Mouse (Mus musculus) spleen, adult 2 months (tissue): ENCODE measurements around the gene Prkd2. TPM values are rescaled to one million over a fixed set of nuclear protein-coding genes. Genes with fewer than 3 reads are reported as not detected.

ENCODE experiments used
- DNase-seq, 2 experiments: peaks; one replicate each; pipeline versions ENCODE4 v3.0.0 to v3.0.0-alpha.2; 2012 to 2021; ENCODE audit warnings: low spot score in 2 of 2, low read depth in 1 of 2
- H3K27ac ChIP-seq: fragments of 200-500 bp; 2 replicates; pipeline ENCODE4 v1.5.1; 2012; ENCODE audit warnings: low read length, inconsistent platforms; ENCODE audit not compliant: insufficient read depth
- H3K27me3 ChIP-seq: fragments of 200-500 bp; 2 replicates; pipeline ENCODE4 v1.6.1; 2012; ENCODE audit warnings: mild to moderate bottlenecking, moderate library complexity, low read length, inconsistent platforms; ENCODE audit not compliant: control insufficient read depth, insufficient read depth
- H3K36me3 ChIP-seq: fragments of 200-500 bp; 2 replicates; pipeline ENCODE4 v1.6.1; 2012; ENCODE audit warnings: mild to moderate bottlenecking, low read length, inconsistent platforms; ENCODE audit not compliant: control insufficient read depth, insufficient read depth
- H3K4me1 ChIP-seq: fragments of 200-500 bp; 2 replicates; pipeline ENCODE4 v1.6.1; 2011; ENCODE audit warnings: inconsistent platforms; ENCODE audit not compliant: control insufficient read depth, insufficient read depth, insufficient read length
- H3K4me3 ChIP-seq: fragments of 200-500 bp; 2 replicates; pipeline ENCODE4 v1.5.1; 2011; ENCODE audit warnings: mild to moderate bottlenecking, inconsistent platforms; ENCODE audit not compliant: insufficient read depth, insufficient read length; ENCODE audit errors: extremely low read depth
- CTCF ChIP-seq: fragments of 200-500 bp; IDR thresholded peaks from 2 replicates; pipeline ENCODE4 v1.5.1; 2011; ENCODE audit warnings: mild to moderate bottlenecking, inconsistent platforms; ENCODE audit not compliant: insufficient read depth, insufficient read length, insufficient replicate concordance; ENCODE audit errors: extremely low read depth
- POLR2A ChIP-seq: fragments of 200-500 bp; IDR thresholded peaks from 2 replicates; pipeline ENCODE4 v1.6.1; 2011; ENCODE audit warnings: low read depth, low read length, inconsistent platforms
- WGBS: fragments of 180-500 bp; shearing (Covaris S2); methylation state at CpG from one replicate; pipeline ENCODE4 v1.1.7; 2018; 5-methylcytosine and 5-hydroxymethylcytosine counted together
- polyA plus RNA-seq: library from polyadenylated mRNA; depleted of rRNA; stranded (reverse); fragments of >200 nt; gene quantifications from 2 replicates; pipeline ENCODE4 v1.2.3, GENCODE M21; 2012

Gene Prkd2
- polyA plus RNA-seq, 1 experiment = 205 TPM

DNA sequence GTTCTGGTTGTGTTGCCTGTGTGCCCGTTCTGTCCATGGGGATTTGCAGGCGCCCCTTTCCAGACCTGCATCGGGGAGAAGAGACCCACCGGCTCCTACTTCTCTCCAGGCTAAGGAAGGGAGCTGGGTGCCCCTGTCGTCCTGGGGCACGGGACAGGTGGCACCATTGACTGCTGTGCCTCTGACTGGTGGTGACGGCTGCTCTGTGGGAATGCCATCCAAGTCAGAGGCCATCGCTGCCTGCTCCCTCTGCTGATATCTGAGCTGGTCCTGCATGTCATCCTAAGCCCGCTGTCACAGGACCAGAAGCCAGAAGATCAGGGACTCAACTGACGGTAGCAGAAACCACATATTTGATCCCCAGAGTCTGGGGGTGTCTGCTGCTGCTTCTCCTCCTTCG is 66.2 kb downstream of the Prkd2 start:
- Histone ChIP-seq H3K4me3 (no peak overlapping the region), H3K4me1 (peaks cover 14% of the 10 kb centered on the region), H3K27ac (no peak overlapping the region), H3K27me3 (no peaks in the 10 kb centered on the region), H3K36me3 (no peaks in the 10 kb centered on the region)
- WGBS = 45% methylated on average over 11 of the region's 11 CpGs
- no peak for DNase-seq
- TF ChIP-seq CTCF = no peak
- TF ChIP-seq POLR2A = no peak

DNA sequence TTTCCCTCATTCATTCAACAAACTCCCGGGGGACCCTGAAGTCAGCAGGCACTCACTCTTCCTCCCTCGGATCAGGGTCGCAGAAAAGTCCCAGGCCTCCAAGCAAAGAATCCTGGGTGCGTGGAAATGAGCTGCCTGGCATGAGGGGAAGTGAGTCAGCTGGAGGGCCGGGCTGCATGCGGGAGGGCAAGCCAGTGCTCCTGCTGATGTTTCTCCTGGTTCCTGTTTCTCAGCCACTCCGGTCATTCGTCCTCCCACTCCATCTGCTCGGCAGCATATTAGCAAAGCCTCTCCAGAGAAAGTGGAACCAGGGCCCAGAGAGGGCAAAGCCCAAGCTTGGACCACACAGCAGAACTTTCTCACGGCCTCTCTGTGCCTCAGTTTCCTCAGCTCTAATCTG is 67.2 kb downstream of the Prkd2 start:
- Histone ChIP-seq H3K27me3 (no peaks in the 10 kb centered on the region), H3K36me3 (0 out of 2 replicates have a peak, but pooled peaks cover 3% of the 10 kb centered on the region), H3K4me1 (peaks cover 14% of the 10 kb centered on the region), H3K4me3 (no peak overlapping the region), H3K27ac (no peak overlapping the region)
- TF ChIP-seq CTCF = no peak
- TF ChIP-seq POLR2A = no peak
- no peak for DNase-seq
- 24% methylated on average over 10 of the region's 10 CpGs for WGBS

DNA sequence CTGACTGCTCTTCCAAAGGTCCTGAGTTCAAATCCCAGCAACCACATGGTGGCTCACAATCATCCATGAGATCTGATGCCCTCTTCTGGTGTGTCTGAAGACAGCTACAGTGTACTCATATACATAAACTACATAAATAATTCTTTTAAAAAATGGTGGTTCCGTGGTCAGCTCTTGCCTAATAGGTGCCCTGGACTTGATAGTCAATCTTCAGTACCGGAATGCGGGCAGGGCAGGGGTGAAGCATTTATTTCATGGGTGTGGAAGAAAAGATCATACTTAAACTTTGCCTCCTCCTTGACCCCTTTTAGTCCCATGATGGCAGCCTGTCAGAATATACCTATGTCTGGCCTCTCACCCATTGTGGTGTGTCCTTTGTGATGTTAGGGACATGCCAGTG is 69.2 kb downstream of the Prkd2 start:
- H3K27me3 ChIP-seq = no peaks in the 10 kb centered on the region
- no peak for DNase-seq
- no peak for TF ChIP-seq CTCF
- TF ChIP-seq POLR2A = no peak
- no peak overlapping the region for H3K4me3 ChIP-seq
- no peak overlapping the region for H3K27ac ChIP-seq
- peaks cover 4% of the 10 kb centered on the region for H3K4me1 ChIP-seq
- H3K36me3 ChIP-seq = peaks cover 17% of the 10 kb centered on the region
- 95% methylated on average over 3 of the region's 3 CpGs for WGBS

DNA sequence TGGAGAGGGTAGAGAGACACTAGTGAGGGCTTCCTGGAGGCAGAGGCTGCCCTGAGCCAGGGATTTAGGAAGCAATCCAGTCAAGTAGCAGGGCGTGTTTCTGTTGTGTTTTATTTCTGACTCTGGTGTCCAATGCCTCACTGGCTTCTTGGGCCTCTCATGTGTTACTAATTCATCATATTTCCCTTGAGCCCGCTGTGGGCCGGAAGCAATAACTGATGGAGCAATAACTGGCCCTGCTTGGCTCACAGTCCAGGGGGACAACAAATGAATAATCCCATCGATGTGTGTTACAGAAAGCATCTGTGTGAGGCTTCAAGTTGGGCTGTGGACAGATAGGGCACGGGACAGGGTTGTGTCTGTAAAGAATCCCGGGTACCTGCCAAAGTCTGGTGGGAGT is 69.7 kb downstream of the Prkd2 start:
- WGBS = 90% methylated on average over 6 of the region's 6 CpGs
- no peak for DNase-seq
- TF ChIP-seq CTCF = no peak
- TF ChIP-seq POLR2A = no peak
- H3K36me3 ChIP-seq = peaks cover 20% of the 10 kb centered on the region
- no peak overlapping the region for H3K27ac ChIP-seq
- no peak overlapping the region for H3K4me3 ChIP-seq
- H3K4me1 ChIP-seq = no peaks in the 10 kb centered on the region; the same call in 1 of the 2 replicates
- no peaks in the 10 kb centered on the region for H3K27me3 ChIP-seq

DNA sequence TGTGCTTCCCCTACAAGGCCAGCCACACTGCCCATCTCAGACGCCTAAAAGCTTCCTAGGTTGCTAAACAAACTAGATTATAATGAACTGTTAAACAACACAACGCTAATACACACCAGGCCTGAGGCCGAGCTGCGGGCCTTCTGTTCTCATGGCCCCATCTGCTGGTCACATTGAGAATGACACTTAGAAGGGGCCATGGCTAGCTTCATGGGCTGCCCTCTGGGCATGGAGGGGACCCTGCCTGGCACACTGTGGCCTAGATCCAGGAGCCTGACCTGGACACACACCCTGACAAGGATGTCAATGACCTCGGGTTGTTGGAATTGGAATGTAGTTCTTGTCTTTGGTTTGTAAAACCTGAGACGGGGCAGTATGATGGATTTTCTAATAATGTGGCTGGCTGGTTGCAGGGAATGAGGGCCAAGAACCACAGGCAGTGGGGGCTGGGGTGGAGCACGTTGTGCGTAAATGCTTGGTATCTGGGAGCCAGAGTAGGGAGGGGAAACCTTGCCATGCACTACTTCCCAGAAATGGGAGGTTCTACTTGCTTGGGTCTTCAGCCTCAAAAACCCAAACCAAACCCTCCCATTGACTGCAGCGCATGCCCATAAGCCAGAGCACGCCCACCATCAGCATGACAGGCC is 71.2 kb downstream of the Prkd2 start:
- H3K27ac ChIP-seq = no peak overlapping the region
- H3K4me3 ChIP-seq = no peak overlapping the region
- TF ChIP-seq POLR2A (no peak), CTCF (peak; percentile 92)
- WGBS = 42% methylated on average over 10 of the region's 10 CpGs
- H3K27me3 ChIP-seq = no peaks in the 10 kb centered on the region
- H3K36me3 ChIP-seq = peaks cover 33% of the 10 kb centered on the region
- peak; percentile 40 to 68 for DNase-seq
- H3K4me1 ChIP-seq = no peaks in the 10 kb centered on the region

DNA sequence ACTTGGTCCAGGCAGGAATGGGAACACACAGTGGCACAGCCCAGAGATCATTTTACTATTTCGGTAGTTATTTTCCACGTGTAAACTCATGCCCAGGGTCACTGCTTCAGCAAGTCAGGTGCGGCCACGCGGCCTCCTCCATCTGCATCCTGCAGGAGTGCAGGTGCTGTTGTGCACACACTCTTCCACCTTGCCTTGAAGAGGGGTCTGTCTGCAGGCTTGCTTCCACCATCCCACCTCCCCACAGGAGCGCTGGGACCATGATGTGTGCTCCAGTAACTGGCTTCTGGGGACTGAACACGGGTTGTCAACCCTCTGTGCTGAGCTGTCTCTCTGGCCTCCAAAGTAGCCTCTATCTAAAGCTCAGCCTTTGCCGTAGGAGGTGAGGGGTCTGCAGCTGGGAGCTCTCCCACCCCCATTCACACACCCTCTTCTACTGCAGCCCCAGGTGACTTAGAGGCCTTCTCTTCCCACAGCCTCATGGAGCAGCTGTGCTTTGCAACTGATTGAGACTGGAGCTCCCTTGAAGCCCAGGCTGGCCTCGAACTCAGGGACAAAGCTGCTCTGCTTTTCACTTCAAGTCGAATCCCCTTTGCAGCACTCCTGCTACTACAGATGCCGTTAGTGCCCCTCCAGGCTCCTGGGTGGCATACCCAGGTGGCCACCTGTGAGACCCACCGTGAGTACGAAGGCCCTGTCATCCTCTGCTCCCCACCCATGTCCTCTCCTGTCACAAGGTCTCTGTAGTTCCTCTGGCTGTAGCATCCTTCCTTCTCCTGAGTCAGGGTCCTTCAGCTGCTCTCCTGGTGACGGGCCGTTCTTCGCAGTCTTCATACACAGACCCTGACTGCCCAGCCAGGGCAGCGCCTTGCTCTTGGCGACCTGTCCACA is 72.0 kb downstream of the Prkd2 start:
- Histone ChIP-seq H3K4me3 (no peak overlapping the region), H3K4me1 (no peaks in the 10 kb centered on the region), H3K27ac (no peak overlapping the region), H3K27me3 (no peaks in the 10 kb centered on the region), H3K36me3 (peaks cover 36% of the 10 kb centered on the region)
- no peak for TF ChIP-seq CTCF
- TF ChIP-seq POLR2A = no peak
- DNase-seq = no peak
- 91% methylated on average over 18 of the region's 18 CpGs for WGBS
